Mouse (Mus musculus) kidney, embryonic 16.5 days (tissue): ENCODE measurements around the gene Itgb3. TPM values are rescaled to one million over a fixed set of nuclear protein-coding genes. Genes with fewer than 3 reads are reported as not detected.

Experiments used
- ATAC-seq: fragments of 200-750 bp; cut with Nextera tagmentation; 2 replicates; pipeline ENCODE4 v1.8.0; 2017; ENCODE audit warnings: moderate TSS enrichment; ENCODE audit not compliant: low FRiP score, low TSS enrichment
- H3K27ac ChIP-seq: fragments of 300-500 bp; sonication (generic); 2 replicates; pipeline ENCODE4 v1.5.1; 2014; ENCODE audit warnings: low read length
- H3K27me3 ChIP-seq: fragments of 300-500 bp; sonication (generic); 2 replicates; pipeline ENCODE4 v1.6.1; 2014; ENCODE audit warnings: low read length, control low read depth, mixed read lengths; ENCODE audit not compliant: insufficient read depth
- H3K36me3 ChIP-seq: fragments of 300-500 bp; sonication (generic); 2 replicates; pipeline ENCODE4 v1.6.1; 2014; ENCODE audit warnings: low read length, control low read depth, mixed read lengths; ENCODE audit not compliant: insufficient read depth
- H3K4me1 ChIP-seq: fragments of 300-500 bp; sonication (generic); 2 replicates; pipeline ENCODE4 v1.6.1; 2014; ENCODE audit warnings: low read length, control low read depth, mixed read lengths; ENCODE audit not compliant: insufficient read depth
- H3K4me2 ChIP-seq: fragments of 300-500 bp; sonication (generic); replicated peaks from 2 replicates; pipeline ENCODE4 v1.6.1; 2014; ENCODE audit warnings: low read depth, low read length
- H3K4me3 ChIP-seq: fragments of 300-500 bp; sonication (generic); 2 replicates; pipeline ENCODE4 v1.5.1; 2014; ENCODE audit warnings: mild to moderate bottlenecking, low read length
- H3K9ac ChIP-seq: fragments of 300-500 bp; sonication (generic); replicated peaks from 2 replicates; pipeline ENCODE4 v1.6.1; 2014; ENCODE audit warnings: low read length
- H3K9me3 ChIP-seq: fragments of 300-500 bp; sonication (generic); 2 replicates; pipeline ENCODE4 v1.6.1; 2016; ENCODE audit warnings: low read length, control low read depth
- WGBS: fragments of 180-500 bp; shearing (Covaris S2); extraction: QIAGEN DNeasy Blood & Tissue Kit; methylation state at CpG from one replicate; pipeline ENCODE4 v1.1.7; 2014; 5-methylcytosine and 5-hydroxymethylcytosine counted together
- polyA plus RNA-seq: library from polyadenylated mRNA; unstranded; fragments of >200 nt; fragmentation: Nextera tagmentation; extraction: Ambion mirVana; gene quantifications from 2 replicates; pipeline ENCODE4 v1.2.1, GENCODE M21; 2015

Itgb3 gene
- polyA plus RNA-seq, 1 experiment from 2014 or later = 3.1 TPM

DNA sequence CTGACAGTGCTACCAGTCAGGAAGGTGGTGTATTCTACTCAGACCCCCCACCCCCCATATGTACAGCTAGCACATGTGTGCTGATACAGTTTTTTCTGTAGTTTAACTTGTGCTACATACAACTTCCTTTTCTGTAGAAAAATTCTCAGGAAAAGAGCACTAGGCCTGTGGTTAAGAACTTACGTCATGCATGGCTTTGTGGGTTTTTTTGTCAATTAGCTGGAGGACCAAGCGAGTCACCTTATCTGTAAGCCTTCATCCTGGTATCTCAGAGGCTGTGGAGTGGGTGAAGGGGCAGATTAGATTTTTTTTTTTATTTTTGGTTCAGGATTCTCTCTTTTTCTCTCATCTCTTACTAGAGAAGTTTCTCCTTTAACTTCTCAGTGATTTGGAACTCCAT, 6.3 kb downstream of the Itgb3 start:
- Histone ChIP-seq H3K36me3 (no peaks in the 10 kb centered on the region), H3K4me3 (no peak overlapping the region), H3K27me3 (peaks cover 13% of the 10 kb centered on the region; the same call in 1 of the 2 replicates), H3K9me3 (no peaks in the 10 kb centered on the region), H3K4me1 (no peaks in the 10 kb centered on the region), H3K4me2 (no peak overlapping the region), H3K9ac (no peak overlapping the region), H3K27ac (no peak overlapping the region)
- no peak for ATAC-seq
- 91% methylated on average over 2 of the region's 2 CpGs for WGBS

DNA sequence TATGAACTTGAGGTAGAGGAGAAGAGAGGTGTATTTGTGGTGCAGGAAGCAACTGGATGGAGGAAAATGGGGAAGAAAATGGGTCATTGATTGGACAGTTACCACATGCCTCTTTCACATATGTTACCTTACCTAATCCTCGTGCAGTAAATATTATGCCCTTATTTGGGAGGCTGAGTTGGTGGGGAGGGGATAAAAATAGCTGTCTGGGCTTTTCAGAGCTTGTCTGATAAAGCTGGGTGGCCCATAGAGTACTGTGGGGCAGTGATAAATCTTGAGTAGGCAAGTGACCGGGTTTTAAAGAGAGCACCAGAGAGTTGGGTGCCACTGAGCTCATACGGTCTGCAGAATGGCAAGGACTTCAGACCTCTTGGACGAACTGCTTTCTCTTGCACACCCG, 8.4 kb downstream of the Itgb3 start:
- ATAC-seq = no peak
- H3K4me3 ChIP-seq = no peak overlapping the region
- no peaks in the 10 kb centered on the region for H3K27me3 ChIP-seq
- peaks cover 7% of the 10 kb centered on the region; the same call in 1 of the 2 replicates for H3K4me1 ChIP-seq
- H3K9me3 ChIP-seq = no peaks in the 10 kb centered on the region
- no peak overlapping the region for H3K4me2 ChIP-seq
- no peaks in the 10 kb centered on the region for H3K36me3 ChIP-seq
- H3K9ac ChIP-seq = no peak overlapping the region
- WGBS = 69% methylated on average over 5 of the region's 5 CpGs
- H3K27ac ChIP-seq = no peak overlapping the region

DNA sequence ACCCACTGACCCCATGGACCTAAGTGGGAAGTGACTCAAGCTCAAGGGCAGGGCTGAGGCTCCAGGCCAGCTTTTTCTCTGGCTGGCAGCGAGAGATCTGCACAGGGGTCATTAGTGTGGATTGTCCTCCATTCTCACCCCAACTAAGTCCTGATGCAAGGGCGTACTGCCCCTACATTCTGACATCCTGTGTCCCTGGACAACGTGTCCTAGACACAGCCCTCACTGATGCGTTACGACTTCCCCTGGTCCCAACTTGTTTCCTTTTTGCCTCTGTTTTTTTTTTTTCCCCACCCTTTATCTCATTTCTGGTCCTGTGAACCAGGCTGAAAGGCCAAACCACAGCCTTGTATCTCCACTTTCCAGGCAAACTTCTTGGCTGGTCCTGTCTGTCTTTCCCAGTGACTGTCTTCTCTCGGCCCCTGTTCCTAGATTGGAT, 10.9 kb downstream of the Itgb3 start:
- Histone ChIP-seq H3K9ac (no peak overlapping the region), H3K9me3 (no peaks in the 10 kb centered on the region), H3K36me3 (no peaks in the 10 kb centered on the region), H3K27ac (no peak overlapping the region), H3K27me3 (no peaks in the 10 kb centered on the region), H3K4me1 (peaks cover 7% of the 10 kb centered on the region; the same call in 1 of the 2 replicates), H3K4me3 (no peak overlapping the region), H3K4me2 (no peak overlapping the region)
- ATAC-seq = no peak
- 63% methylated on average over 6 of the region's 6 CpGs for WGBS

DNA sequence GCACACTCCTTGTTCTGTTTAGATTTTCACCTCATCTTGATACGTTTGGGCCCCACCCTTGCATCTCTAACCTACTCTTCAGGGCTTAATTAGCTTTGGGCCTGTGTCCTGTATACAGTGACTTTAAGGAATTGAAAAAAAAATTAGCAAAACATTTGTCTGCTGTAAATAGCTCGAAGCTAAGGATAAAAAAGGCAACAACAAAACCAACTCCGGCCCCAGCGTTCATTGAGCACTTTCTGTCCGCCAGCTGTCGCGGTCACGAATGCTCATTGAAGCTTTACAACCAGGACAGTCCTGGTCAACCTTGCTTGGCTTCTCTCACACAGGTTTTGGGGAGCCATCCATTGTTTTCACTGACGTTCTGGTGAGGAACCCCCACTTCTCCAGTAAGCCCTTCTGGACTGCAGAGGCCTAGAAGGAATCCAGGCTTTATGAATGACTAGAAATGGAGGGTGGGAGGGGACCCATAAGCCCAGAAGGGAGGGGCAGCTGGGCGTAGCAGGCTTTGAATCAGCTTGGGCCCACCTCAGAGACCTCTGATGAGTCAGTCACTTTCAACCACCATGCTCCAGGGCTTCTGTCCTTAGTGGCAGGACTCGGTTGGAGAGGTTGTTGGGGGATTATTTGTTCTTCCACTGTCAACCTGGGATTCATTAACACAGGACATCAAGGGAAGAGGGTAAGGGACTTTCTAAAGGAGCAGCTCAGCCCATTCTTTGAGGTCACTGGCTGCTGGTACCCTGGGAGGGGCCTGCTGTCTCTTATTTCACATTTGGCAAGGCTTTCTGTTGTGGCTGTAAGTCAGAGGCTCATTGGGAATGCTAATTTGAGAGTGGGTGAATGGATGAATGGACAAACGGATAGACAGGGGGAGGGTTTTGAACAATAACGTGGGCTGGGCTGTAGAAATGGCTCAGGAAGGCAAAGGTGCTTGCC, 11.6 kb downstream of the Itgb3 start:
- WGBS = 59% methylated on average over 13 of the region's 13 CpGs
- H3K4me3 ChIP-seq = no peak overlapping the region
- no peaks in the 10 kb centered on the region for H3K36me3 ChIP-seq
- H3K4me1 ChIP-seq = peaks cover 7% of the 10 kb centered on the region; the same call in 1 of the 2 replicates
- H3K9me3 ChIP-seq = no peaks in the 10 kb centered on the region
- no peak overlapping the region for H3K27ac ChIP-seq
- ATAC-seq = no peak
- no peaks in the 10 kb centered on the region for H3K27me3 ChIP-seq
- no peak overlapping the region for H3K4me2 ChIP-seq
- H3K9ac ChIP-seq = no peak overlapping the region

DNA sequence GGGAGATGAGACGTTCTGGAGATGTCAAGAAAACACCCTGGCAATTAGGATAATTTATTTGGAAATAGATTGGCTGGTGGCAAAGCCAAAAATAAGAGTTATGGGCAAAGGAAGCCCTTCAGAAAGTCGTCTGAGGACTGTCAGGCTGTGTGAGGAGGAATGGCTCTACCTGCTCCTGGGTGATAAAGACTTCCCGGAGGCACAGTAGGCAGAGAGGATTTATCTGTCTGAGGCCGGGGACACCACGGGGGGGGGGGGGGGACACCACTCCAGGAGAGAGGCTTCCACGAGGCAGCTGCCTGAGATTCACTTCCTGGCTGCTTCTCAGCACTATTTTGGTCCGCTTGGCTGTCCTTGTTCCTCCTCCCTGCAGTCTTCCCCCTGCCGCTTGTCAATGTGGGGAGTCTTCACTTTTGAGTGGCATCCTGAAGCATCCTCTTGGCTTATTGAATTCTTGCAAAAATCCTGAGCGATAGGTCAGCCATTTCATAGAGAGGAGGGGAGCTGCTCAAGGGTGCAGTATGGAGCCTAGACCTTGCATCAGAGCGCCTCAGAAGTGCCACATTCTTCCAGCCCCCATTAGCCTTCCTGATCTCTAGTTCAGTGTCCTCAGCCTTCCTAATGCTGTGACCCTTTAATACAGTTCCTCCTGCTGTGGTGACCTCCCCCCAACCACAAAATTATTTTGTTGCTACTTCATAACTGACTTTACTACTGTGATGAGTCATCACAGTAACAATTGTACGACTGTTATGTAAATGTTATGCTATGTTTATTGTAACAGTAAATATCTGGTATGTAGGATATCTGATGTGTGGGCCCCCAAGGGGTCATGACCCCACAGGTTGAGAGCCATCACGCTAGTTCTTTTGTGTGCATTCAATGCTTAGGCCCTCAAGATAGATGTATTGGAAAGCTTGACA, 14.5 kb downstream of the Itgb3 start:
- no peak for ATAC-seq
- 47% methylated on average over 10 of the region's 12 CpGs for WGBS
- Histone ChIP-seq H3K4me1 (peaks cover 28% of the 10 kb centered on the region), H3K36me3 (no peaks in the 10 kb centered on the region), H3K9ac (no peak overlapping the region), H3K27ac (no peak overlapping the region), H3K4me2 (no peak overlapping the region), H3K27me3 (no peaks in the 10 kb centered on the region), H3K4me3 (no peak overlapping the region), H3K9me3 (no peaks in the 10 kb centered on the region)

DNA sequence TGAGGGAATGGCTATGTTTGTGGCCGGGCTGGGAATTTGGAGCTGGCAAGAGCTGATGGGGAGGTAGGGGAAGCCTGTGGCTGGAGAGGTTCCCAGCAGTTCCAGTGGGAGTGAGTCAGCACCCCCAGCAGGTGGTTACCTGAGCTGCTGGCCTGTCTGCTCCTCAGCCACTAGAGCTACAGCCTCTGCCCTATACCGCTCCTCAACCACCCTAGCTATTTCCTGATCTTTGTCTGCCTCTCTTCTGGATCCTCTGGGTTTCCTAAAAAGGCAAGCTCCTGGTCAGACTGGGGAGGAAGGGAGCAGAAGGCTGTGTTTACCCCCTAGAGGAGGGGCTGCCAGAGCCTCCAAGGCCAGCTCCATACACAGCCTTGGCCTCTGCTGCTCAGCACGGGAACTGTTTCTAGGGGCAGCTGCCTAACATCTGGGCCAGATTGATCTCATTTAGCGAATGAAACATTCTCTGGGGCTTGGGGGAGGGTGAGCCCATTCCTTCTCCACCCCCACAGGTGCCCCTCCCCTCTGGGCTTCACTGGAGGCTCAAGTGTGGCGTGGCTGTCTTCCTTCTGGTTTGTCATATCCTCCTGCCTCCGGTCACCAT, 17.1 kb downstream of the Itgb3 start:
- H3K4me1 ChIP-seq = peaks cover 21% of the 10 kb centered on the region
- H3K36me3 ChIP-seq = no peaks in the 10 kb centered on the region
- no peaks in the 10 kb centered on the region for H3K27me3 ChIP-seq
- H3K4me2 ChIP-seq = 0 out of 2 replicates have a peak overlapping the region, but pooled peaks have one; percentile 15
- no peak overlapping the region for H3K9ac ChIP-seq
- ATAC-seq = peak; percentile 53; the same call in 1 of the 2 replicates
- WGBS = 36% methylated on average over 6 of the region's 6 CpGs
- peak overlapping the region; percentile 65 for H3K27ac ChIP-seq
- H3K4me3 ChIP-seq = no peak overlapping the region
- H3K9me3 ChIP-seq = no peaks in the 10 kb centered on the region

DNA sequence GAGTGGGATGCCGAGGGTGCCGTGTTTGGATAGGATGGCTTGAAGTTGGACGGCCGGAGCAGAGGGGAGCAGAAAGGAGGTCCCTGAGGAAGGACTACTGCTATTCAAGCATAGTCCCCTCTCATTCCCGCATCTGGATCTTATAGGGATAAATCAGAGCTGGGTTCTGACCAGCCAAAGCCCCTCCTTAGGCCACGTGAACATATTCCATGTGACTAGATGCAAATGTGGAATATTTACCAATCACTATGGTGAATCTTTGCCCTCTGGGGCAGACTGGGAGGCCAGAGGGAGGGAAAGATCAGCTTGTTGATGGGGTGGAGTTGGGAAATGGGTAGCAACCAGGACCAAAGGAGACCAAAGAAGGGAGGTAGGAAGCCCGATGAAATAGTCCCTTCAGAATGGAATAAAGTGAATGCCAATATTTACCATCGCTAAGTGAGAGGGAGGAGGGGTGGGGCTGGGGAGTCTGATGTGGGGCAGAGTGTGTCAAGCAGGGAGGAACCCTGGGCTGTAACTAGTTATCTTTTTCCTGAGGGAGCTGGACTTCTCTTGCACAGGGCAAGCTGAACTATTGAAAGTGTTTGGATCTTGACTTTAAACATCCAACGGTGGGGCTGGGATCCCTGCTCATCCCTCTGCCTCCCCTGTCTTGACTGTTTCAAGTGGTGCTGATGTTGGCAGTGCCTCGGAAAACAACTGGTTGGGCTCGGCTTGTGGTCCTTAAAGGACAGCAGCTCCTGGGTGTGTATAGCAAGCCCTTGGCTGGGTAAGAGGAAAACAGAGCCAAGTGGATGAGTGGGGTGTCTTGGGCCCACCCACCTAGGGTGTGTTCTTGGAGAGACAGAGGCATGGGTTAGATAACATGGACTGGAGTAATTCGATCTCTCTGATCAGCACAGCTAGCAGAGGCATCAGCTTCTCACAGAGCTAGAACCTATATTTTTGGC, 17.9 kb downstream of the Itgb3 start:
- H3K4me1 ChIP-seq = peaks cover 21% of the 10 kb centered on the region
- H3K36me3 ChIP-seq = no peaks in the 10 kb centered on the region
- H3K9me3 ChIP-seq = no peaks in the 10 kb centered on the region
- H3K27me3 ChIP-seq = no peaks in the 10 kb centered on the region
- peak overlapping the region; percentile 65 for H3K27ac ChIP-seq
- no peak overlapping the region for H3K9ac ChIP-seq
- WGBS = 26% methylated on average over 12 of the region's 12 CpGs
- H3K4me2 ChIP-seq = 0 out of 2 replicates have a peak overlapping the region, but pooled peaks have one; percentile 15
- no peak overlapping the region for H3K4me3 ChIP-seq
- peak; percentile 68 for ATAC-seq

DNA sequence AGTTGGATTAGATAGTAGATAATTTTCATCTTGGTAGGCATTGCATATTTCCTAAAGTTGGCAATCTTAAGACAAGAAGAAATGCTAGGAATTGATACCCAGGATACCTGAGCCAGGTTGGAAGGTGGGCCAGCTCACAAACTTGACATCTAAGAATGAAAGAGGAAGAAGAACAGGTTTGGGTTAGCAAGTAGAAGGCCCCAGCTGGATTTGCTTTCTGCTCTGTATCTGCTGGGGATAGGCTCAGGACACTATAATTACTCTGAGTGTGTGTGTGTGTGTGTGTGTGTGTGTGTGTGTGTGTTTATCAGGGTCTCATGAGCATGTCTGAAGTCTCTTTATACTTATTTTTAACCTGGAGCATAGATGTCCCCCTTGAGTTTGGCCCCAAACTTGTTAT, 18.8 kb downstream of the Itgb3 start:
- no peaks in the 10 kb centered on the region for H3K36me3 ChIP-seq
- H3K27me3 ChIP-seq = no peaks in the 10 kb centered on the region
- H3K27ac ChIP-seq = no peak overlapping the region
- no peak overlapping the region for H3K4me3 ChIP-seq
- ATAC-seq = no peak
- no peak overlapping the region for H3K4me2 ChIP-seq
- no peaks in the 10 kb centered on the region for H3K9me3 ChIP-seq
- H3K4me1 ChIP-seq = peaks cover 21% of the 10 kb centered on the region
- no peak overlapping the region for H3K9ac ChIP-seq
